Mouse (Mus musculus): ENCODE measurements around the gene Rab38. TPM values are rescaled to one million over a fixed set of nuclear protein-coding genes. Genes with fewer than 3 reads are reported as not detected.

Rab38 gene
- polyA plus RNA-seq, 1 experiment from 2014 or later, result 60.3 TPM

DNA sequence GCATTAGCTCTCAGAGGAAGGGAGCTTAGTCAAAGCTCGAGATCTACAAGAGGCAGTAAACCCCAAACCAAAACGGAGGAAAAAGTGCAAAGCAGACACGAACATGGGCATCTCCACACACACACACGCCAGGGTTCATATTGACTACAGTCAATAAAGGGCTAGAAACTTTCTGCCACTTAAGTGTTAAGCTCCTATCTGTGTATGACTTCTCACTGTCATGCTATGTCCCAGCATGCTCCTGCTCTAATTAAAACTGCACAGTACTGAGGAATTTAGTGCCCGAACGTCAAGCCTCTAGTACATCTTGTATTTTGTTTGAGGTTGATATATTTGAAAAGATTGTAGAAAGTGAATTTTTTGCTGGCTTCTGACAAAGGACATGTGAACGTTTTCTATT is 52.6 kb downstream of the Rab38 start:
- no peaks in the 10 kb centered on the region for H3K27me3 ChIP-seq (ENCODE audit: control insufficient read depth, insufficient read depth, low read length)
- DNase-seq (ENCODE audit: low spot score) (no peak), ATAC-seq (ENCODE audit: low FRiP score, low TSS enrichment) (no peak)
- TF ChIP-seq EP300 (optimal IDR thresholded peaks at IDR 0.05) (no peak), CTCF (IDR thresholded peaks at IDR 0.05; ENCODE audit: low read depth) (no peak)
- H3K9me3 ChIP-seq (ENCODE audit: control insufficient read depth, low read length), result no peaks in the 10 kb centered on the region
- H3K4me3 ChIP-seq (ENCODE audit: low read depth, low read length), result no peak overlapping the region
- 47% methylated on average over 7 of the region's 7 CpGs for WGBS
- H3K36me3 ChIP-seq (ENCODE audit: control insufficient read depth, insufficient read depth, low read length), result no peaks in the 10 kb centered on the region
- H3K4me2 ChIP-seq (replicated peaks; ENCODE audit: low read depth), result no peak overlapping the region
- H3K9ac ChIP-seq (ENCODE audit: low read length), result no peak overlapping the region
- no peaks in the 10 kb centered on the region for H3K4me1 ChIP-seq (replicated peaks; ENCODE audit: control insufficient read depth, insufficient read depth)
- no peak overlapping the region for H3K27ac ChIP-seq (replicated peaks)

DNA sequence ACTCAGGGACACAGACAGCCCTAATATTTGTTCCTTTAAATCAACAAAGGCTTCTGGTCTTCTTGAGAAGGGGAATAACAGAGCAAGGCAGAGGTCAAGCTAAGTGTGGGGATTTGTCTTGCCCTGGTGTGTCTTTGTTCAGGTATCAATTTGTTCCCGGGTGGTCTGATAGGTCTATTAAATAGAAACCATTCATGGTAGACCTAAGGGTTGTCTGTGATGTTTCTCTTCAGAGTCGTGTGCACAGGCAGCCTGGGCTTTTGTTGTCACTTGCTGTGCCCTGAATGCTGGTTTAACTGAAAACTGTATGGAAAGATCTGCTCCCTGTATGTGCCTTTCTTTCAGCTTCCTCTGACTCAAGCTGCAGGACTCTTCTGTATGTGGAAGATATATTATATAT is 60.9 kb downstream of the Rab38 start:
- TF ChIP-seq EP300 (optimal IDR thresholded peaks at IDR 0.05) (no peak), CTCF (IDR thresholded peaks at IDR 0.05; ENCODE audit: low read depth) (no peak)
- Histone ChIP-seq H3K4me1 (replicated peaks; ENCODE audit: control insufficient read depth, insufficient read depth) (no peaks in the 10 kb centered on the region), H3K9me3 (ENCODE audit: control insufficient read depth, low read length) (no peaks in the 10 kb centered on the region), H3K4me2 (replicated peaks; ENCODE audit: low read depth) (no peak overlapping the region), H3K36me3 (ENCODE audit: control insufficient read depth, insufficient read depth, low read length) (no peaks in the 10 kb centered on the region), H3K9ac (ENCODE audit: low read length) (no peak overlapping the region), H3K4me3 (ENCODE audit: low read depth, low read length) (no peak overlapping the region), H3K27ac (replicated peaks) (no peak overlapping the region), H3K27me3 (ENCODE audit: control insufficient read depth, insufficient read depth, low read length) (no peaks in the 10 kb centered on the region)
- no peak for DNase-seq (ENCODE audit: low spot score)
- 13% methylated on average over 2 of the region's 2 CpGs for WGBS
- ATAC-seq (ENCODE audit: low FRiP score, low TSS enrichment), result no peak

DNA sequence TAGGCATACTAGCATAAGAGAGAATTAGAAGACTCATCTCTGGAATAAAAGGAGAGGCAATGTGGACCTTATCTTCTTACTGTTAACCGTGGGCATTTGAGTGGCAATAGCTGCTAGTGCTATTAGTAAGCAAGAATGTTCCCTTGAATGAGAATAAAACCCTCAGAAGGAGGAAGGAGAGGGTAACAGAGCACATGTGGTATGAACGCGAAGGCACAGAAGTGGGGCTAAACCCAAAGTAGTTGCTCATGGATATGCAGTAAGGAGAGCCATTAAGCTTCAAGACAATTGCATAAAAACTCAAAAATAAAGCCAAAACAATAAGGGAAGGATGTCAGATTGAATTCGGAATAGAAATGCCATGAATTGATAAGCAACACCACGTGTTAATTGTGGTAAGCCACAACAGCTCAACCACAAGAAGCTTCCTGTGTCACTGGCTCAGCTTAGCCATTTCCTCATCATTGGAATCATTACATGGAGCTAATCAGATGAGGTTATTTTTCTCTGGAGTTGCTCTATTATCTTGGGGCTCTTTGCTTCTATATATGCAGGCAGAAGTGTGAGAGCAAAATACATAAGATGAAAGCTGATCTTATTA is 72.2 kb downstream of the Rab38 start:
- ATAC-seq (ENCODE audit: low FRiP score, low TSS enrichment) (no peak), DNase-seq (ENCODE audit: low spot score) (no peak)
- Histone ChIP-seq H3K4me2 (replicated peaks; ENCODE audit: low read depth) (no peak overlapping the region), H3K4me3 (ENCODE audit: low read depth, low read length) (no peak overlapping the region), H3K4me1 (replicated peaks; ENCODE audit: control insufficient read depth, insufficient read depth) (no peaks in the 10 kb centered on the region), H3K9ac (ENCODE audit: low read length) (no peak overlapping the region), H3K36me3 (ENCODE audit: control insufficient read depth, insufficient read depth, low read length) (no peaks in the 10 kb centered on the region), H3K27me3 (ENCODE audit: control insufficient read depth, insufficient read depth, low read length) (no peaks in the 10 kb centered on the region), H3K27ac (replicated peaks) (no peak overlapping the region), H3K9me3 (ENCODE audit: control insufficient read depth, low read length) (no peaks in the 10 kb centered on the region)
- 84% methylated on average over 5 of the region's 5 CpGs for WGBS
- TF ChIP-seq CTCF (IDR thresholded peaks at IDR 0.05; ENCODE audit: low read depth), result no peak
- no peak for TF ChIP-seq EP300 (optimal IDR thresholded peaks at IDR 0.05)

DNA sequence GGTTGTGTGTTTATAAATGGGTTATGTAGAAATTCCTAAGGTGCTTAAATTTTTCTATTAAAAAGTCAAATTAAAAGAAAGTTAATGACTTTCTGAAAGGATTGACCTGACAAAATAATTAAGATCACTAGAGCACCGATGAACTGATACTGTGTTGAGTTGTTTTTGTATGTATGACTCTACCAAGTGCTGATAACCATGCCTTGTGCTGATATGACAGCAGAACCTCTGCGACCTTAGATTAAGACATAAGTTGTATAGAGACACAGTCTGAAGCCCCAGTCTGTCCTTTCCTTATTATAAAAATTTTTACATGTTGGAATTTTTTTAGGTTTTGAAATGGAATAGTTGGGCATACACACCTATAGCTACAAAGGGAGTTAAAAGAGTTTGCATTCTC is 79.7 kb downstream of the Rab38 start:
- 70% methylated on average over 2 of the region's 2 CpGs for WGBS
- ATAC-seq (ENCODE audit: low FRiP score, low TSS enrichment), result no peak

DNA sequence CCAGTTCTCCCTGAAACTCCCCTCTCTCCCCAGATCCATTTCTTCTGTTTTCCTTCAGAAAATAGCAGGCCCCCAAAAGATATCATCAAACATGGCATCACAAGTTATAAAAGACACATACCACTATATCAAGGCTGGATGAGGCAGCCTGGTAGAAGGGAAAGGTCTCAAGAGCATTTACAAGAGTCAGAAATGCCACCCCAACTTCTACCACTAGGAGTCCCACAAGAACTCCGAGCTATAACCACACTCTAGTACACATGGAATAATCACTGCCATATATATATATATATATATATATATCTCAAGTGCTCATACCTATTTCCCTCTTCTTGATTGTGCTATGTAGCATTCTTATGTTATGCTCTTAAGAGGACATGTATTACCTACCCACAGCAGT is 92.4 kb downstream of the Rab38 start:
- DNase-seq (ENCODE audit: low spot score) (no peak), ATAC-seq (ENCODE audit: low FRiP score, low TSS enrichment) (no peak)
- H3K4me1 ChIP-seq (replicated peaks; ENCODE audit: control insufficient read depth, insufficient read depth), result no peaks in the 10 kb centered on the region
- TF ChIP-seq CTCF (IDR thresholded peaks at IDR 0.05; ENCODE audit: low read depth), result peak; percentile 48
- TF ChIP-seq EP300 (optimal IDR thresholded peaks at IDR 0.05), result no peak
- no peaks in the 10 kb centered on the region for H3K9me3 ChIP-seq (ENCODE audit: control insufficient read depth, low read length)
- WGBS, result 56% methylated on average over 1 of the region's 1 CpGs
- no peak overlapping the region for H3K4me3 ChIP-seq (ENCODE audit: low read depth, low read length)
- no peak overlapping the region for H3K9ac ChIP-seq (ENCODE audit: low read length)
- no peak overlapping the region for H3K27ac ChIP-seq (replicated peaks)
- no peak overlapping the region for H3K4me2 ChIP-seq (replicated peaks; ENCODE audit: low read depth)
- no peaks in the 10 kb centered on the region for H3K36me3 ChIP-seq (ENCODE audit: control insufficient read depth, insufficient read depth, low read length)
- H3K27me3 ChIP-seq (ENCODE audit: control insufficient read depth, insufficient read depth, low read length), result no peaks in the 10 kb centered on the region

More for the DNA sequence above, 79.7 kb downstream of the Rab38 start:
- TF ChIP-seq CTCF (IDR thresholded peaks at IDR 0.05; ENCODE audit: low read depth) (no peak), EP300 (optimal IDR thresholded peaks at IDR 0.05) (no peak)
- Histone ChIP-seq H3K27ac (replicated peaks) (no peak overlapping the region), H3K4me3 (ENCODE audit: low read depth, low read length) (no peak overlapping the region), H3K27me3 (ENCODE audit: control insufficient read depth, insufficient read depth, low read length) (no peaks in the 10 kb centered on the region), H3K4me1 (replicated peaks; ENCODE audit: control insufficient read depth, insufficient read depth) (no peaks in the 10 kb centered on the region), H3K36me3 (ENCODE audit: control insufficient read depth, insufficient read depth, low read length) (no peaks in the 10 kb centered on the region), H3K4me2 (replicated peaks; ENCODE audit: low read depth) (no peak overlapping the region), H3K9ac (ENCODE audit: low read length) (no peak overlapping the region), H3K9me3 (ENCODE audit: control insufficient read depth, low read length) (no peaks in the 10 kb centered on the region)
- no peak for DNase-seq (ENCODE audit: low spot score)

DNA sequence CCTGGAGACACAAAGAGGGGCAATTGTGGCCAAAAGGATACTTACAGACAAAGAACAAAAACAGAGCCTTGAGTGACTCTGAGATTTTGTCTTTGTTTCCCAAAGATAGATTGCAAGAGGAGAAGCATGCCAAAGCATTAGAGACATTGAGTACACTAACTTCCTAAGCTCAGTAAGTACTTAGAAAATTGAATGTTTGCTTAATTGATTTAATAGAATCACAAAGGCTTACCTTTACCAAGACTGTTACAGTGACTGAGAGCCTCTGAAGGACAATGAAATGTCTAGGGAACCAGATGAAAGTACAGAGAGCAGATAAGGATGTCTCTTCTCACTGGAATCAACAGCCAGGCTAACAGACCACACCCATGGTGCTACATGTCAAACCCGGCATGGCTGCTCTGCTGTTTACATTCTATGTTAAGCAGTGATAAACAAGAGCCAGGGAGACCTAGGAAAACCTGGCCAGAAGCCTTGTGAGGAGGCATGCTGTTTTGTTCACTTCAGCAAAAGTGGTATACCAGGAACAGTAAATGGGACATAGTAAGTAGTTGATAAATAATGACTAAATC is 97.1 kb downstream of the Rab38 start:
- H3K27me3 ChIP-seq (ENCODE audit: control insufficient read depth, insufficient read depth, low read length), result no peaks in the 10 kb centered on the region
- H3K4me3 ChIP-seq (ENCODE audit: low read depth, low read length), result no peak overlapping the region
- DNase-seq (ENCODE audit: low spot score) (no peak), ATAC-seq (ENCODE audit: low FRiP score, low TSS enrichment) (no peak)
- no peaks in the 10 kb centered on the region for H3K4me1 ChIP-seq (replicated peaks; ENCODE audit: control insufficient read depth, insufficient read depth)
- H3K36me3 ChIP-seq (ENCODE audit: control insufficient read depth, insufficient read depth, low read length), result no peaks in the 10 kb centered on the region
- TF ChIP-seq CTCF (IDR thresholded peaks at IDR 0.05; ENCODE audit: low read depth) (no peak), EP300 (optimal IDR thresholded peaks at IDR 0.05) (no peak)
- H3K4me2 ChIP-seq (replicated peaks; ENCODE audit: low read depth), result no peak overlapping the region
- 5% methylated on average over 1 of the region's 1 CpGs for WGBS
- no peak overlapping the region for H3K27ac ChIP-seq (replicated peaks)
- H3K9ac ChIP-seq (ENCODE audit: low read length), result no peak overlapping the region
- no peaks in the 10 kb centered on the region for H3K9me3 ChIP-seq (ENCODE audit: control insufficient read depth, low read length)

Data from stomach, postnatal 0 days (tissue).